Mouse (Mus musculus): ENCODE results near the gene Phpt1.

- TF ChIP-seq CTCF (IDR thresholded peaks at IDR 0.05; ENCODE audit: control insufficient read depth, insufficient read depth, insufficient read length) (no peak), MYOG (IDR thresholded peaks at IDR 0.05; ENCODE audit: control insufficient read depth, extremely low read depth, insufficient read length) (no peak), USF1 (IDR thresholded peaks at IDR 0.05; ENCODE audit: low read depth) (no peak), CEBPB (IDR thresholded peaks at IDR 0.05; ENCODE audit: low read depth) (no peak), MYOD1 (IDR thresholded peaks at IDR 0.05; ENCODE audit: control insufficient read depth, insufficient read length, low read depth) (no peak), MAX (IDR thresholded peaks at IDR 0.05) (no peak), FOSL1 (IDR thresholded peaks at IDR 0.05; ENCODE audit: insufficient read depth, low read length, poor library complexity, severe bottlenecking) (no peak)
Measured at GRCm38 (mm10) chr2:25583120-25583481, 8.1 kb upstream of the Phpt1 start.
